ENCODE assay signal across 8 mouse cellular contexts in the genomic region with DNA sequence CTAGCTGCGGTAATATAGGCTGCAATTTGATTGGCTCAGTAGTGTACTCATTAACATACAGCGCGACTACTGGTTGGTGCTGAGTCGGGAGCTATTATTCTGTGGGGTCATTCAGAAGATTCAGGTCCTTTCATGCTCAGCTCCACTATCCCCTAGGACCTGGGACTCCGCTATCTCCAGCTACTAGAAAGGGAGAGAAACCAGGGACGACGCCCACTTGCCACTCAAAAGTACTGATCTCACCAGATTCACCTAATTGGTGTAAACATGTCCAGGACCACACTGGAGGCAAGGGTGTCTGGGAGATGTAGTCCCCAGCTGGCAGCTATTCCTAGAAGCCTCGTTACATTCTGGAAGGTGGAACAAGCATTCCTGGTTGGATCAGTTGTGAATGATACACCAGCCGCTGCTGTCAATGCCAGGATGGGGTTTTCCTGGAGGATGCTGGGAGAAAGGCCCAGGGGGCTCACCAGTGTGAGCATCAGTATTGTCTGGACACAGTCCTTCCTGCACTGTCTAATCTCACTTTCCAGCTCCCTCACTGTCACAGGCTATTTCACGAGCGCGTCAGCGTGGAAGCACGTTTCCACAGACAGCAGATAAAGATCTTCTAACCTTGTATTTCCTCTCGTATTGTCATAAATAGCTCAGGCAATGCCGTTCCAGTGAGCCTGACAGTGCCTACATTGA.
A peak's percentile ranks its signal among the peaks of the same experiment; 100 is the strongest.
DNase-seq lines count a peak whose midpoint lies in the region; ATAC-seq lines count a peak whose summit lies in the region.
"Had no signal": no experiment of that assay in that cellular context is flagged by ENCODE, and none has a peak within 500 bp of the region (broad histone marks: within the 10 kb centered on the region; RNA-seq: fewer than 3 reads in every experiment).

No protein-coding gene starts in this region.

- no peak overlapping the region for H3K27ac ChIP-seq in kidney, embryonic 14.5 days (ENCODE audit: low read depth, low read length)
- H3K27ac ChIP-seq in embryonic facial prominence, embryonic 14.5 days (replicated peaks; ENCODE audit: low read depth, low read length): no peak overlapping the region
- peak overlapping the region; percentile 35 for H3K27ac ChIP-seq in hindbrain, embryonic 12.5 days
- H3K27ac ChIP-seq in neural tube, embryonic 12.5 days: no peak overlapping the region
- H3K27ac ChIP-seq: embryonic facial prominence, embryonic 12.5 days had no signal

- no peak for DNase-seq in kidney, adult 11 months
- DNase-seq in embryonic facial prominence, embryonic 14.5 days (ENCODE audit: low spot score): no peak
- DNase-seq in right cerebral cortex, postnatal 10 days (ENCODE audit: low spot score in 2 of 2): no peak
- DNase-seq in yolk sac, embryonic 10.5 days (ENCODE audit: low spot score): no peak

- no peak overlapping the region; the same call in 1 of the 2 replicates for H3K4me2 ChIP-seq in kidney, embryonic 14.5 days (replicated peaks; ENCODE audit: low read depth, low read length)
- H3K4me2 ChIP-seq in embryonic facial prominence, embryonic 14.5 days (ENCODE audit: low read depth, low read length): 0 out of 2 replicates have a peak overlapping the region, but pooled peaks have one; percentile 8
- H3K4me2 ChIP-seq in hindbrain, embryonic 12.5 days (replicated peaks): peak overlapping the region; percentile 43
- peak overlapping the region; percentile 40 for H3K4me2 ChIP-seq in neural tube, embryonic 12.5 days (replicated peaks)

- no peaks in the 10 kb centered on the region for H3K9me3 ChIP-seq in kidney, embryonic 14.5 days (ENCODE audit: control insufficient read depth, low read length)
- no peaks in the 10 kb centered on the region for H3K9me3 ChIP-seq in embryonic facial prominence, embryonic 14.5 days (ENCODE audit: control insufficient read depth, low read length)
- H3K9me3 ChIP-seq in hindbrain, embryonic 12.5 days (replicated peaks): no peaks in the 10 kb centered on the region
- no peaks in the 10 kb centered on the region for H3K9me3 ChIP-seq in neural tube, embryonic 12.5 days
- H3K9me3 ChIP-seq: embryonic facial prominence, embryonic 12.5 days had no signal

- H3K36me3 ChIP-seq in kidney, embryonic 14.5 days (ENCODE audit: control insufficient read depth, insufficient read depth, low read length): no peaks in the 10 kb centered on the region
- H3K36me3 ChIP-seq in embryonic facial prominence, embryonic 14.5 days (ENCODE audit: control insufficient read depth, insufficient read depth, low read length): no peaks in the 10 kb centered on the region
- no peaks in the 10 kb centered on the region for H3K36me3 ChIP-seq in hindbrain, embryonic 12.5 days
- no peaks in the 10 kb centered on the region for H3K36me3 ChIP-seq in neural tube, embryonic 12.5 days
- H3K36me3 ChIP-seq: embryonic facial prominence, embryonic 12.5 days had no signal

- peak overlapping the region; percentile 13; the same call in 1 of the 2 replicates for H3K4me3 ChIP-seq in kidney, embryonic 14.5 days (ENCODE audit: low read length)
- no peak overlapping the region for H3K4me3 ChIP-seq in embryonic facial prominence, embryonic 14.5 days (ENCODE audit: low read depth, low read length)
- H3K4me3 ChIP-seq in hindbrain, embryonic 12.5 days: peak overlapping the region; percentile 27
- H3K4me3 ChIP-seq in neural tube, embryonic 12.5 days: 0 out of 2 replicates have a peak overlapping the region, but pooled peaks have one; percentile 16
- H3K4me3 ChIP-seq: embryonic facial prominence, embryonic 12.5 days had no signal

- H3K27me3 ChIP-seq in kidney, embryonic 14.5 days (ENCODE audit: control insufficient read depth, insufficient read depth, low read length): no peaks in the 10 kb centered on the region
- H3K27me3 ChIP-seq in embryonic facial prominence, embryonic 14.5 days (replicated peaks; ENCODE audit: control insufficient read depth, insufficient read depth, low read length): no peaks in the 10 kb centered on the region
- H3K27me3 ChIP-seq in hindbrain, embryonic 12.5 days: 0 out of 2 replicates have a peak, but pooled peaks cover 2% of the 10 kb centered on the region
- no peaks in the 10 kb centered on the region for H3K27me3 ChIP-seq in neural tube, embryonic 12.5 days (replicated peaks)
- H3K27me3 ChIP-seq: embryonic facial prominence, embryonic 12.5 days had no signal

- 0 out of 2 replicates have a peak, but pooled peaks cover 5% of the 10 kb centered on the region for H3K4me1 ChIP-seq in kidney, embryonic 14.5 days (ENCODE audit: control insufficient read depth, insufficient read depth, low read length)
- peaks cover 7% of the 10 kb centered on the region for H3K4me1 ChIP-seq in embryonic facial prominence, embryonic 14.5 days (ENCODE audit: control insufficient read depth, insufficient read depth, low read length)
- H3K4me1 ChIP-seq in hindbrain, embryonic 12.5 days: peaks cover 9% of the 10 kb centered on the region; the same call in 1 of the 2 replicates
- no peaks in the 10 kb centered on the region for H3K4me1 ChIP-seq in neural tube, embryonic 12.5 days

- 53% methylated on average over 16 of the region's 16 CpGs for WGBS in kidney, embryonic 14.5 days
- WGBS in embryonic facial prominence, embryonic 14.5 days: 54% methylated on average over 16 of the region's 16 CpGs
- 53% methylated on average over 16 of the region's 16 CpGs for WGBS in hindbrain, embryonic 12.5 days
- WGBS in neural tube, embryonic 12.5 days: 61% methylated on average over 16 of the region's 16 CpGs

- peak; percentile 32; the same call in 1 of the 2 replicates for ATAC-seq in kidney, embryonic 14.5 days (ENCODE audit: low FRiP score, low TSS enrichment)
- ATAC-seq in embryonic facial prominence, embryonic 14.5 days (ENCODE audit: low read depth): no peak
- ATAC-seq in hindbrain, embryonic 12.5 days (ENCODE audit: low FRiP score): peak; percentile 77
- ATAC-seq in neural tube, embryonic 12.5 days (ENCODE audit: low FRiP score, low read depth): peak; percentile 44; the same call in 1 of the 2 replicates

- H3K9ac ChIP-seq in kidney, embryonic 14.5 days (ENCODE audit: low read depth, low read length): no peak overlapping the region
- no peak overlapping the region for H3K9ac ChIP-seq in embryonic facial prominence, embryonic 14.5 days (ENCODE audit: low read depth, low read length)
- no peak overlapping the region for H3K9ac ChIP-seq in hindbrain, embryonic 12.5 days
- H3K9ac ChIP-seq in neural tube, embryonic 12.5 days: no peak overlapping the region
- H3K9ac ChIP-seq: embryonic facial prominence, embryonic 12.5 days had no signal
